Mouse (Mus musculus): ENCODE measurements around the gene Chtf18. TPM values are rescaled to one million over a fixed set of nuclear protein-coding genes. Genes with fewer than 3 reads are reported as not detected.

Chtf18 gene
- polyA plus RNA-seq, 1 experiment from 2014 or later = 45.9 TPM

GRCm38 (mm10) chr17:25732082-25732481 is 4.9 kb upstream of the Chtf18 start:
- Histone ChIP-seq H3K36me3 (peaks cover 24% of the 10 kb centered on the region; the same call in 1 of the 2 replicates), H3K4me3 (no peak overlapping the region), H3K27ac (no peak overlapping the region), H3K4me2 (replicated peaks) (no peak overlapping the region), H3K9me3 (no peaks in the 10 kb centered on the region), H3K4me1 (peaks cover 10% of the 10 kb centered on the region), H3K9ac (no peak overlapping the region), H3K27me3 (no peaks in the 10 kb centered on the region)
- 21% methylated on average over 2 of the region's 2 CpGs for WGBS
- no peak for ATAC-seq (ENCODE audit: insufficient number of reproducible peaks, insufficient read depth, low FRiP score, low TSS enrichment)

- Histone ChIP-seq H3K9me3 (no peaks in the 10 kb centered on the region), H3K4me2 (replicated peaks) (peak overlapping the region; percentile 72), H3K4me1 (peaks cover 18% of the 10 kb centered on the region), H3K27ac (no peak overlapping the region), H3K4me3 (peak overlapping the region; percentile 70), H3K36me3 (peaks cover 31% of the 10 kb centered on the region), H3K9ac (peak overlapping the region; percentile 65), H3K27me3 (no peaks in the 10 kb centered on the region)
- ATAC-seq (ENCODE audit: insufficient number of reproducible peaks, insufficient read depth, low FRiP score, low TSS enrichment) = no peak
- 22% methylated on average over 4 of the region's 4 CpGs for WGBS
Measured at GRCm38 (mm10) chr17:25728009-25728270, 721 bp upstream of the Chtf18 start.

- Histone ChIP-seq H3K4me3 (0 out of 2 replicates have a peak overlapping the region, but pooled peaks have one; percentile 4), H3K27me3 (no peaks in the 10 kb centered on the region), H3K36me3 (peaks cover 47% of the 10 kb centered on the region), H3K9ac (no peak overlapping the region), H3K4me1 (peaks cover 18% of the 10 kb centered on the region), H3K4me2 (replicated peaks) (no peak overlapping the region), H3K9me3 (no peaks in the 10 kb centered on the region), H3K27ac (no peak overlapping the region)
- 84% methylated on average over 6 of the region's 6 CpGs for WGBS
- no peak for ATAC-seq (ENCODE audit: insufficient number of reproducible peaks, insufficient read depth, low FRiP score, low TSS enrichment)
Measured at GRCm38 (mm10) chr17:25725264-25725663, 2.0 kb downstream of the Chtf18 start.

DNA sequence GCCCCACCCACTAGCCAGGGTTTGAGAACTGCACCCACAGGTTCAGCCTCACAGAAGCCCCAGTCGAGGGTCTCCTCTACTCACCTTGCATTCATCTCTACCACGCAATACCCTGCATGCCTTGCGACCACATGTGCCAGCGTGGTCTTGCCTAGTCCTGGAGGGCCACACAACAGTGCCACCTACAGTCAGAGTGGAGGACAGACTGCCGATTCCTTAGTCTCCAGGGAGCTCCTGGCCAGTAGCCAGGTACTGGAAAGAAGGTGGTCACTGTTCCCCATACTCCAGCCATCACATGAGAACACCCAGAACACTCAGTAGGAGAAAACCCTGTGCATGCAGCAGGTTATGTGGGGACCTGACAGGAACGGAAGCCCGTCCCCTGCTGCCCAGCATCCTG is 3.3 kb downstream of the Chtf18 start:
- no peak overlapping the region for H3K4me2 ChIP-seq (replicated peaks)
- no peak overlapping the region for H3K27ac ChIP-seq
- ATAC-seq (ENCODE audit: insufficient number of reproducible peaks, insufficient read depth, low FRiP score, low TSS enrichment) = no peak
- 78% methylated on average over 7 of the region's 7 CpGs for WGBS
- H3K4me3 ChIP-seq = no peak overlapping the region
- H3K27me3 ChIP-seq = no peaks in the 10 kb centered on the region
- H3K9ac ChIP-seq = no peak overlapping the region
- H3K9me3 ChIP-seq = no peaks in the 10 kb centered on the region
- H3K4me1 ChIP-seq = peaks cover 18% of the 10 kb centered on the region
- H3K36me3 ChIP-seq = peaks cover 49% of the 10 kb centered on the region

DNA sequence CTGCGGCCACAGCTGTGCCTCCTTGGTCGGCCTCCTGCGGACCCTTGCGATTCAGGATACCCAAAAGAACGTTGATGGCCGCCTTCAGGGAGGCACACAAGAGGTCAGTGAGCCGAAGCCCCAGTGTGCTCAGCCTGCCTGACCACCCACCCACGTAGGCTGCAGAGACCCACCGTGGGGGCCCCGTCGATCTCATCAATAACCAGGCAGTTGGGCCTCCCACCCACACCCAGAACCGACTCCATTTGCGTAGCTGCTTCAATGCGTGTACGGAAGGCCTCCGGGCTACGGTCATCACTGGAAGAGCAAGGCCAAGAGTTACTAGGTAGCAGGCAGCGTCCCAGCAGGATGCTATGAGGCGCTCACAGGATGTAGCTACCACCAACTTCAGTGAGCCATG is 3.7 kb downstream of the Chtf18 start:
- WGBS = 95% methylated on average over 19 of the region's 19 CpGs
- Histone ChIP-seq H3K27me3 (peaks cover 1% of the 10 kb centered on the region; the same call in 1 of the 2 replicates), H3K36me3 (peaks cover 47% of the 10 kb centered on the region), H3K9me3 (no peaks in the 10 kb centered on the region), H3K4me3 (no peak overlapping the region), H3K27ac (no peak overlapping the region), H3K4me2 (replicated peaks) (no peak overlapping the region), H3K4me1 (peaks cover 14% of the 10 kb centered on the region), H3K9ac (no peak overlapping the region)
- ATAC-seq (ENCODE audit: insufficient number of reproducible peaks, insufficient read depth, low FRiP score, low TSS enrichment) = no peak

GRCm38 (mm10) chr17:25721476-25721875 is 5.7 kb downstream of the Chtf18 start:
- H3K27ac ChIP-seq = no peak overlapping the region
- no peak overlapping the region for H3K9ac ChIP-seq
- peaks cover 46% of the 10 kb centered on the region for H3K36me3 ChIP-seq
- ATAC-seq (ENCODE audit: insufficient number of reproducible peaks, insufficient read depth, low FRiP score, low TSS enrichment) = no peak
- WGBS = 98% methylated on average over 5 of the region's 5 CpGs
- H3K27me3 ChIP-seq = peaks cover 21% of the 10 kb centered on the region
- no peak overlapping the region for H3K4me3 ChIP-seq
- H3K4me2 ChIP-seq (replicated peaks) = no peak overlapping the region
- peaks cover 18% of the 10 kb centered on the region for H3K4me1 ChIP-seq
- no peaks in the 10 kb centered on the region for H3K9me3 ChIP-seq

GRCm38 (mm10) chr17:25717691-25718090 is 9.5 kb downstream of the Chtf18 start:
- Histone ChIP-seq H3K9ac (peak overlapping the region; percentile 55), H3K4me3 (peak overlapping the region; percentile 39), H3K4me1 (peaks cover 18% of the 10 kb centered on the region), H3K9me3 (no peaks in the 10 kb centered on the region), H3K36me3 (peaks cover 37% of the 10 kb centered on the region), H3K27me3 (peaks cover 28% of the 10 kb centered on the region), H3K4me2 (replicated peaks) (peak overlapping the region; percentile 83), H3K27ac (no peak overlapping the region)
- ATAC-seq (ENCODE audit: insufficient number of reproducible peaks, insufficient read depth, low FRiP score, low TSS enrichment) = no peak
- 13% methylated on average over 6 of the region's 6 CpGs for WGBS

DNA sequence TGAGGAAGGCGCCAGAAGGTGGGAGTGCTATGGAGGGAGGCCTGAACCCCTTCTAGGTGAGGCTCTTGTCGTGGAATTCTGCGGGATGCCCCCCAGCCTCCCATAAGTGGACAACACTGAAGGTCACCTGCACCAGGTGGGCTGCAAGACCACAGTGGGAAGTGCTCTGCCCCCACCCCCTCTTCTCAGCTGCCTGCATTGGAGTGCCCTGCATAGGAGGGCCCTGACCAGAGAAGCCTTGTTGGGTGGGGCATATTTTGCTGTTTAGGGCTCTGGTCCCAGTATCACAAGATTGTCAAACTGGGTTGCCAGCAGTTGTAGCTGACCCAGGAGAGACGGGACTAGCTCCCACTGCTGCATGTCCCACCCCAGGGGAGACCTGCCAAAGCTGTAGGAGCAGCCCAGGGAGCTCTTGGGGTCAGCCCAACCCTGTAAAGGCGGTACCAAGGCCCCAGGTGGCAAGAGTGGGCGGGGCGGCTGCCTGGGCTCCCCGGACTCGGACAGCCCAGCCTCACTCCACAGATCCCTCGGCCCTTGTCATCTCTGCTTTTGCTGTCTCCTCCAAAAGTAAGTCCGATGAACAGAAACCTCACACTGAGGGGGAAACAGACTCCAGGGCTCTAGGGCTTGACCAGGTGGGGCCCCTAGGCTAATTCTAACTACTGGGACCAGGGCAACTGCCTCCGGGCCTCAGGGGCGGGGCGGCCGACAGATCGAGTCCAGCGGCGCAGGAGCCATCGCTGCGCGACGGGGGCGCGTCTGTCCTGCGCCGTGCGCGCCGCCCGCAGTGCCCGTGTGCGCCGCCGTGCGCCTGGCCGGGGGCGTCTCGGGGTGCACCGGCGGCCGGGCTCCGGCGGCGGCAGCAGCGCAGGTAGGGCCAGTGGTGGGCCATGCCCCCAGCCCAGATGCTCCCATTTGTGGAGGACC is 10.2 kb downstream of the Chtf18 start, which contains the start of gene Gng13:
Gng13 (plus strand) TSS at position 461 of the 927 bp plus-strand sequence.
- peaks cover 30% of the 10 kb centered on the region for H3K36me3 ChIP-seq
- WGBS = 1% methylated on average over 45 of the region's 45 CpGs
- 0 out of 2 replicates have a peak, but pooled peaks have one; percentile 31 for ATAC-seq (ENCODE audit: insufficient number of reproducible peaks, insufficient read depth, low FRiP score, low TSS enrichment)
- peak within 1 kb of the TSS; percentile 39 for H3K4me3 ChIP-seq
- H3K4me2 ChIP-seq (replicated peaks) = peak within 1 kb of the TSS; percentile 83
- H3K27ac ChIP-seq = no peak within 1 kb of the TSS
- no peaks in the 10 kb centered on the region for H3K9me3 ChIP-seq
- peaks cover 18% of the 10 kb centered on the region for H3K4me1 ChIP-seq
- H3K27me3 ChIP-seq = peaks cover 28% of the 10 kb centered on the region
- peak within 1 kb of the TSS; percentile 55 for H3K9ac ChIP-seq

DNA sequence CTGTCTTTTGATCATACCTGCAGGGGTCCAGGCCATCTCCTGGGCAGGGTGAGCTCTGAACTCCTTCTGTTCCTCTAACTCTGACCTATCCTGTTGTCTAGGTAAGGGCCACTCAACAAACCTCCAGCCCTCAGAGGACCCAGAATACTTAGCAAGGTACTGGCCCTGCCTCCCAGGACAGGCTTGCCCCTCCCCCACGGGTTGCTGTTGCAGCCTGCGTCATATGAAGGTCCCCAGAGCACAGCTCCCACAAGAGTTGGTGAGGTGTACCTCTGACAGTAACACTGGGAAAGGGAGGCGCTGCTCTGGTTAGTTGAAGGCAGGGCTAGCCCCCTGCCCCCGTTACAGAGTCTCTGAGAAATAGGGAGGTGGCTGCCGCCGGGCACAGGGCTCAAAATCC is 11.1 kb downstream of the Chtf18 start:
- ATAC-seq (ENCODE audit: insufficient number of reproducible peaks, insufficient read depth, low FRiP score, low TSS enrichment) = no peak
- Histone ChIP-seq H3K9me3 (no peaks in the 10 kb centered on the region), H3K9ac (no peak overlapping the region; the same call in 1 of the 2 replicates), H3K27ac (no peak overlapping the region), H3K4me2 (replicated peaks) (no peak overlapping the region), H3K4me1 (peaks cover 18% of the 10 kb centered on the region), H3K27me3 (peaks cover 28% of the 10 kb centered on the region), H3K36me3 (peaks cover 21% of the 10 kb centered on the region), H3K4me3 (no peak overlapping the region)
- 3% methylated on average over 6 of the region's 6 CpGs for WGBS

DNA sequence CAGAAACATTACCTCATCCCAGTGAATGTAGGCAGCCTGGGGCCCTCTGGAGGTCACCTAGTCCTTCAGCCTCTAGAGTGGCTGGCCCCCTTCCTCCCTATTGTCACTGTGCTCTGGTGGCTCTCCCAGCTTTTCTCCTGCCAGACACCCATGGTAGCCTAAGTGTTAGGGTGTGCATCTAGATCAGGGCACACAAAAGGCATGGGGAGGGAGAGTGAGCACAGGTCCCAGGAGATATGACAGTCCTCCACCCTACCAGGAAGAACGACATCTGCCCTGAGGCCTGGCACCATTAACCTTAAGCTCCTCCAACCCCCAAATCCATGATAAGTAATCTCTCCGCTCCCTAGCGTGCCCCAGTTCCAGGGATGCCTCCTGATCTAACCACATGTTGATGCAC is 11.6 kb downstream of the Chtf18 start:
- Histone ChIP-seq H3K4me3 (no peak overlapping the region), H3K27me3 (peaks cover 28% of the 10 kb centered on the region), H3K36me3 (peaks cover 16% of the 10 kb centered on the region), H3K9ac (no peak overlapping the region), H3K9me3 (no peaks in the 10 kb centered on the region), H3K4me1 (peaks cover 18% of the 10 kb centered on the region), H3K4me2 (replicated peaks) (no peak overlapping the region), H3K27ac (no peak overlapping the region)
- no peak for ATAC-seq (ENCODE audit: insufficient number of reproducible peaks, insufficient read depth, low FRiP score, low TSS enrichment)
- WGBS = 54% methylated on average over 3 of the region's 3 CpGs

DNA sequence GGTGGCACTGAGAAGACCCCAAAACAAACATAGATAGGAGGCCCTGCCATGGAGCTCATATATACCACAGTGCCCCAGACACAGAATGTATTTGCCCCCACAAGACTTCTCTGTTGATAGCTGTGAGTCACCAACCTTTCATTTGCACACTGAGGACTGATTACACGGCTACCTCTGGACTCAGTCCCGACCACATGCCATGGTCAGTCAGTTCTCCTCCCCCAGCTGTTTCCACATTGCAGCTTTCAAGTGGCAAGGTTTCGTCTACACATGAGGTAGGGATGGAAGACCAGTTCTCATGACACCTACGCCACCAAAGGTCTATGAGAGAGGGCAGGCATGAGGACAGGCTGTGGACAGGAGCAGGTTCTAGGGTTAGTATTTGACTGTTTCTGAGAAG is 16.1 kb downstream of the Chtf18 start:
- Histone ChIP-seq H3K9me3 (peaks cover 2% of the 10 kb centered on the region; the same call in 1 of the 2 replicates), H3K27ac (no peak overlapping the region), H3K4me2 (replicated peaks) (no peak overlapping the region), H3K36me3 (no peaks in the 10 kb centered on the region), H3K9ac (no peak overlapping the region), H3K27me3 (peaks cover 4% of the 10 kb centered on the region), H3K4me3 (no peak overlapping the region), H3K4me1 (peaks cover 2% of the 10 kb centered on the region; the same call in 1 of the 2 replicates)
- no peak for ATAC-seq (ENCODE audit: insufficient number of reproducible peaks, insufficient read depth, low FRiP score, low TSS enrichment)
- WGBS = 81% methylated on average over 4 of the region's 4 CpGs

GRCm38 (mm10) chr17:25709994-25710393 is 17.2 kb downstream of the Chtf18 start:
- no peaks in the 10 kb centered on the region for H3K4me1 ChIP-seq
- H3K27ac ChIP-seq = no peak overlapping the region
- no peak overlapping the region for H3K4me3 ChIP-seq
- H3K27me3 ChIP-seq = no peaks in the 10 kb centered on the region
- H3K9me3 ChIP-seq = peaks cover 2% of the 10 kb centered on the region; the same call in 1 of the 2 replicates
- WGBS = 87% methylated on average over 2 of the region's 2 CpGs
- H3K4me2 ChIP-seq (replicated peaks) = no peak overlapping the region
- H3K9ac ChIP-seq = no peak overlapping the region
- ATAC-seq (ENCODE audit: insufficient number of reproducible peaks, insufficient read depth, low FRiP score, low TSS enrichment) = no peak
- H3K36me3 ChIP-seq = no peaks in the 10 kb centered on the region

Data from embryonic facial prominence, embryonic 12.5 days (tissue).